Mouse (Mus musculus): ENCODE data around the gene Lhfp. TPM values are rescaled to one million over a fixed set of nuclear protein-coding genes. Genes with fewer than 3 reads are reported as not detected.

Gene Lhfp
- polyA plus RNA-seq, 1 experiment: 13.7 TPM

- H3K27ac ChIP-seq (ENCODE audit: control insufficient read depth, insufficient read depth, low read depth, low read length, poor library complexity): no peak overlapping the region
- 79% methylated on average over 11 of the region's 11 CpGs for WGBS
- H3K4me3 ChIP-seq (replicated peaks; ENCODE audit: control insufficient read depth, low read depth, low read length): no peak overlapping the region
- H3K4me1 ChIP-seq (ENCODE audit: control insufficient read depth, insufficient read depth, low read length): no peaks in the 10 kb centered on the region
- TF ChIP-seq POLR2A (IDR thresholded peaks at IDR 0.05; ENCODE audit: borderline replicate concordance, control insufficient read depth, low read depth, low read length) (no peak), CTCF (IDR thresholded peaks at IDR 0.05; ENCODE audit: control insufficient read depth, insufficient read depth, low read length) (no peak)
Observed at GRCm38 (mm10) chr3:53044682-53045299, 3.5 kb downstream of the Lhfp start.

- WGBS: 75% methylated on average over 4 of the region's 4 CpGs
- Histone ChIP-seq H3K4me1 (ENCODE audit: control insufficient read depth, insufficient read depth, low read length) (no peaks in the 10 kb centered on the region), H3K4me3 (replicated peaks; ENCODE audit: control insufficient read depth, low read depth, low read length) (no peak overlapping the region), H3K27ac (ENCODE audit: control insufficient read depth, insufficient read depth, low read depth, low read length, poor library complexity) (no peak overlapping the region)
- no peak for TF ChIP-seq POLR2A (IDR thresholded peaks at IDR 0.05; ENCODE audit: borderline replicate concordance, control insufficient read depth, low read depth, low read length)
- no peak for TF ChIP-seq CTCF (IDR thresholded peaks at IDR 0.05; ENCODE audit: control insufficient read depth, insufficient read depth, low read length)
Observed at GRCm38 (mm10) chr3:53045697-53046096, 4.4 kb downstream of the Lhfp start.

GRCm38 (mm10) chr3:53046371-53046770 lies 5.0 kb downstream of the Lhfp start:
- WGBS: 78% methylated on average over 6 of the region's 6 CpGs
- no peak overlapping the region for H3K4me3 ChIP-seq (replicated peaks; ENCODE audit: control insufficient read depth, low read depth, low read length)
- no peaks in the 10 kb centered on the region for H3K4me1 ChIP-seq (ENCODE audit: control insufficient read depth, insufficient read depth, low read length)
- TF ChIP-seq POLR2A (IDR thresholded peaks at IDR 0.05; ENCODE audit: borderline replicate concordance, control insufficient read depth, low read depth, low read length): no peak
- TF ChIP-seq CTCF (IDR thresholded peaks at IDR 0.05; ENCODE audit: control insufficient read depth, insufficient read depth, low read length): no peak
- no peak overlapping the region for H3K27ac ChIP-seq (ENCODE audit: control insufficient read depth, insufficient read depth, low read depth, low read length, poor library complexity)

GRCm38 (mm10) chr3:53052385-53052784 lies 11.1 kb downstream of the Lhfp start:
- H3K4me3 ChIP-seq (replicated peaks; ENCODE audit: control insufficient read depth, low read depth, low read length): no peak overlapping the region
- H3K27ac ChIP-seq (ENCODE audit: control insufficient read depth, insufficient read depth, low read depth, low read length, poor library complexity): no peak overlapping the region
- WGBS: 75% methylated on average over 8 of the region's 8 CpGs
- no peaks in the 10 kb centered on the region for H3K4me1 ChIP-seq (ENCODE audit: control insufficient read depth, insufficient read depth, low read length)
- TF ChIP-seq CTCF (IDR thresholded peaks at IDR 0.05; ENCODE audit: control insufficient read depth, insufficient read depth, low read length) (no peak), POLR2A (IDR thresholded peaks at IDR 0.05; ENCODE audit: borderline replicate concordance, control insufficient read depth, low read depth, low read length) (no peak)

GRCm38 (mm10) chr3:53056430-53056829 lies 15.1 kb downstream of the Lhfp start:
- H3K4me1 ChIP-seq (ENCODE audit: control insufficient read depth, insufficient read depth, low read length): no peaks in the 10 kb centered on the region
- WGBS: 79% methylated on average over 10 of the region's 10 CpGs
- H3K27ac ChIP-seq (ENCODE audit: control insufficient read depth, insufficient read depth, low read depth, low read length, poor library complexity): no peak overlapping the region

GRCm38 (mm10) chr3:53059959-53060358 lies 18.6 kb downstream of the Lhfp start:
- Histone ChIP-seq H3K4me3 (replicated peaks; ENCODE audit: control insufficient read depth, low read depth, low read length) (no peak overlapping the region), H3K4me1 (ENCODE audit: control insufficient read depth, insufficient read depth, low read length) (no peaks in the 10 kb centered on the region), H3K27ac (ENCODE audit: control insufficient read depth, insufficient read depth, low read depth, low read length, poor library complexity) (no peak overlapping the region)
- TF ChIP-seq POLR2A (IDR thresholded peaks at IDR 0.05; ENCODE audit: borderline replicate concordance, control insufficient read depth, low read depth, low read length): no peak
- no peak for TF ChIP-seq CTCF (IDR thresholded peaks at IDR 0.05; ENCODE audit: control insufficient read depth, insufficient read depth, low read length)
- WGBS: 82% methylated on average over 2 of the region's 2 CpGs

More at GRCm38 (mm10) chr3:53056430-53056829, 15.1 kb downstream of the Lhfp start:
- TF ChIP-seq CTCF (IDR thresholded peaks at IDR 0.05; ENCODE audit: control insufficient read depth, insufficient read depth, low read length) (no peak), POLR2A (IDR thresholded peaks at IDR 0.05; ENCODE audit: borderline replicate concordance, control insufficient read depth, low read depth, low read length) (no peak)
- no peak overlapping the region for H3K4me3 ChIP-seq (replicated peaks; ENCODE audit: control insufficient read depth, low read depth, low read length)

DNA sequence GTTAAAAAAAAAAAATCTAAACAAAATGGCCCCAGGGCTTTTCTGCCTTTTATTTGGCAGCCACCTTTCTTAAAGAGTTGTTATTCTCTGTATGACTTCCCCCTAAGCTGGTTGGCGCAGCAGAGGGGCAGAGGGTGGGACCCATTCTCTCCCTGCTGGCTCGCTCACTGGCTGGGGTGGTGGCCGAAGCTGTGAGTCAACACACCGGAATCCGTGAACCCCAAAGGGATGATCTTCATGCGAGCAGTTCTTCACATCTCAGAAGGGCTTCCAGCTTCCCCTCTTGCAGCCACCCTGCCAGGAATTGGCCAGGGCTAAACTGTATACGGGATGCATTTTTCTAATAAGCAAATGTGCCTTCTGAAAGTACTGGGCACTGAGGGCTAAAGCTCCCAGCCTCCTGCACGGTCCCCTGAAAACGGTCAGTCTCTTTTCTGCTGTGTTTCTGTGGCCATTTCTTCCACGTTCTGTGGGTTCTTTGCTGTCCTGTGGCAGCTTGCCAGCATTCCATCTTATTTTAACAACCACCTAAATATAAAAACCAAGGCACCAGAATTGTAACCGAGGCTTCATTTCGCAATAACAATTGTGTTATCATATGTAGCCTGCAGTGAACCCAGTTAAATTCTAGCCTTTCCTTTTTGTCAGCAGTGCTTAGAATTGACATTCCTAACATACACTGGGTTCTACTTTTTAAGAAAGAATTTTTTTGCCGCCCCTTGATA lies 22.3 kb downstream of the Lhfp start:
- WGBS: 57% methylated on average over 13 of the region's 13 CpGs
- no peak for TF ChIP-seq POLR2A (IDR thresholded peaks at IDR 0.05; ENCODE audit: borderline replicate concordance, control insufficient read depth, low read depth, low read length)
- Histone ChIP-seq H3K4me1 (ENCODE audit: control insufficient read depth, insufficient read depth, low read length) (no peaks in the 10 kb centered on the region), H3K27ac (ENCODE audit: control insufficient read depth, insufficient read depth, low read depth, low read length, poor library complexity) (no peak overlapping the region), H3K4me3 (replicated peaks; ENCODE audit: control insufficient read depth, low read depth, low read length) (no peak overlapping the region)

GRCm38 (mm10) chr3:53065267-53066094 lies 24.2 kb downstream of the Lhfp start:
- no peak for TF ChIP-seq CTCF (IDR thresholded peaks at IDR 0.05; ENCODE audit: control insufficient read depth, insufficient read depth, low read length)
- H3K4me3 ChIP-seq (replicated peaks; ENCODE audit: control insufficient read depth, low read depth, low read length): no peak overlapping the region
- no peaks in the 10 kb centered on the region for H3K4me1 ChIP-seq (ENCODE audit: control insufficient read depth, insufficient read depth, low read length)
- WGBS: 81% methylated on average over 13 of the region's 13 CpGs
- H3K27ac ChIP-seq (ENCODE audit: control insufficient read depth, insufficient read depth, low read depth, low read length, poor library complexity): no peak overlapping the region

Measured in bone marrow, adult 2 months (tissue).